Mouse (Mus musculus): ENCODE data around the gene Cdk19. TPM values are rescaled to one million over a fixed set of nuclear protein-coding genes. Genes with fewer than 3 reads are reported as not detected.

Gene Cdk19
- polyA plus RNA-seq, 1 experiment from 2014 or later, result 2.6 TPM

- 63% methylated on average over 6 of the region's 6 CpGs for WGBS (ENCODE audit: insufficient replicate concordance)
- H3K4me2 ChIP-seq, result no peak overlapping the region
- ATAC-seq (ENCODE audit: low read depth), result no peak
Observed at GRCm38 (mm10) chr10:40426096-40426450, 86.7 kb downstream of the Cdk19 start.

GRCm38 (mm10) chr10:40428633-40429032 lies 89.3 kb downstream of the Cdk19 start:
- Histone ChIP-seq H3K9ac (no peak overlapping the region), H3K4me3 (replicated peaks) (no peak overlapping the region), H3K27me3 (no peaks in the 10 kb centered on the region), H3K9me3 (replicated peaks) (no peaks in the 10 kb centered on the region), H3K4me2 (no peak overlapping the region), H3K27ac (no peak overlapping the region), H3K36me3 (no peaks in the 10 kb centered on the region), H3K4me1 (replicated peaks) (peaks cover 19% of the 10 kb centered on the region)
- DNase-seq (no peak), ATAC-seq (ENCODE audit: low read depth) (no peak)
- 66% methylated on average over 6 of the region's 6 CpGs for WGBS (ENCODE audit: insufficient replicate concordance)

More at GRCm38 (mm10) chr10:40426096-40426450, 86.7 kb downstream of the Cdk19 start:
- H3K27me3 ChIP-seq, result no peaks in the 10 kb centered on the region
- no peak overlapping the region for H3K9ac ChIP-seq
- no peak overlapping the region for H3K4me3 ChIP-seq (replicated peaks)
- no peaks in the 10 kb centered on the region for H3K36me3 ChIP-seq
- peaks cover 21% of the 10 kb centered on the region for H3K4me1 ChIP-seq (replicated peaks)
- H3K9me3 ChIP-seq (replicated peaks), result no peaks in the 10 kb centered on the region
- no peak overlapping the region for H3K27ac ChIP-seq
- no peak for DNase-seq

GRCm38 (mm10) chr10:40429081-40429480 lies 89.7 kb downstream of the Cdk19 start:
- Histone ChIP-seq H3K9ac (no peak overlapping the region), H3K9me3 (replicated peaks) (no peaks in the 10 kb centered on the region), H3K27ac (no peak overlapping the region), H3K4me3 (replicated peaks) (no peak overlapping the region), H3K27me3 (no peaks in the 10 kb centered on the region), H3K36me3 (no peaks in the 10 kb centered on the region), H3K4me2 (no peak overlapping the region), H3K4me1 (replicated peaks) (peaks cover 22% of the 10 kb centered on the region)
- DNase-seq (no peak), ATAC-seq (ENCODE audit: low read depth) (no peak)
- WGBS (ENCODE audit: insufficient replicate concordance), result 73% methylated on average over 2 of the region's 2 CpGs

- no peak overlapping the region for H3K4me2 ChIP-seq
- no peak for ATAC-seq (ENCODE audit: low read depth)
Observed at GRCm38 (mm10) chr10:40430209-40430608, 90.8 kb downstream of the Cdk19 start.

GRCm38 (mm10) chr10:40431957-40432356 lies 92.6 kb downstream of the Cdk19 start:
- no peak overlapping the region for H3K27ac ChIP-seq
- H3K27me3 ChIP-seq, result no peaks in the 10 kb centered on the region
- ATAC-seq (ENCODE audit: low read depth), result no peak
- no peak overlapping the region for H3K4me3 ChIP-seq (replicated peaks)
- no peak overlapping the region for H3K9ac ChIP-seq
- no peak overlapping the region for H3K4me2 ChIP-seq
- DNase-seq, result no peak
- H3K9me3 ChIP-seq (replicated peaks), result no peaks in the 10 kb centered on the region
- H3K4me1 ChIP-seq (replicated peaks), result peaks cover 14% of the 10 kb centered on the region; the same call in 1 of the 2 replicates
- WGBS (ENCODE audit: insufficient replicate concordance), result 53% methylated on average over 3 of the region's 3 CpGs
- no peaks in the 10 kb centered on the region for H3K36me3 ChIP-seq

More at GRCm38 (mm10) chr10:40430209-40430608, 90.8 kb downstream of the Cdk19 start:
- no peak overlapping the region for H3K27ac ChIP-seq
- H3K9ac ChIP-seq, result no peak overlapping the region
- H3K4me3 ChIP-seq (replicated peaks), result no peak overlapping the region
- no peaks in the 10 kb centered on the region for H3K36me3 ChIP-seq
- 83% methylated on average over 4 of the region's 4 CpGs for WGBS (ENCODE audit: insufficient replicate concordance)
- H3K9me3 ChIP-seq (replicated peaks), result no peaks in the 10 kb centered on the region
- no peak for DNase-seq
- H3K27me3 ChIP-seq, result no peaks in the 10 kb centered on the region
- peaks cover 24% of the 10 kb centered on the region for H3K4me1 ChIP-seq (replicated peaks)

GRCm38 (mm10) chr10:40432375-40432774 lies 93.0 kb downstream of the Cdk19 start:
- 78% methylated on average over 9 of the region's 9 CpGs for WGBS (ENCODE audit: insufficient replicate concordance)
- ATAC-seq (ENCODE audit: low read depth) (no peak), DNase-seq (no peak)
- Histone ChIP-seq H3K9ac (no peak overlapping the region), H3K36me3 (no peaks in the 10 kb centered on the region), H3K9me3 (replicated peaks) (no peaks in the 10 kb centered on the region), H3K4me1 (replicated peaks) (peaks cover 14% of the 10 kb centered on the region; the same call in 1 of the 2 replicates), H3K4me3 (replicated peaks) (no peak overlapping the region), H3K4me2 (no peak overlapping the region), H3K27me3 (no peaks in the 10 kb centered on the region), H3K27ac (no peak overlapping the region)

- no peak for ATAC-seq (ENCODE audit: low read depth)
- 57% methylated on average over 12 of the region's 12 CpGs for WGBS (ENCODE audit: insufficient replicate concordance)
Observed at GRCm38 (mm10) chr10:40435402-40435801, 96.0 kb downstream of the Cdk19 start.

GRCm38 (mm10) chr10:40437117-40437516 lies 97.8 kb downstream of the Cdk19 start:
- Histone ChIP-seq H3K4me2 (no peak overlapping the region), H3K9ac (no peak overlapping the region), H3K4me3 (replicated peaks) (no peak overlapping the region), H3K27me3 (no peaks in the 10 kb centered on the region), H3K9me3 (replicated peaks) (no peaks in the 10 kb centered on the region), H3K36me3 (no peaks in the 10 kb centered on the region), H3K27ac (no peak overlapping the region), H3K4me1 (replicated peaks) (0 out of 2 replicates have a peak, but pooled peaks cover 8% of the 10 kb centered on the region)
- no peak for DNase-seq
- no peak for ATAC-seq (ENCODE audit: low read depth)
- WGBS (ENCODE audit: insufficient replicate concordance), result 35% methylated on average over 3 of the region's 3 CpGs

More at GRCm38 (mm10) chr10:40435402-40435801, 96.0 kb downstream of the Cdk19 start:
- Histone ChIP-seq H3K9me3 (replicated peaks) (no peaks in the 10 kb centered on the region), H3K27ac (no peak overlapping the region), H3K27me3 (no peaks in the 10 kb centered on the region), H3K36me3 (no peaks in the 10 kb centered on the region), H3K4me3 (replicated peaks) (no peak overlapping the region), H3K4me1 (replicated peaks) (peaks cover 11% of the 10 kb centered on the region; the same call in 1 of the 2 replicates), H3K9ac (no peak overlapping the region), H3K4me2 (no peak overlapping the region)
- no peak for DNase-seq

- 81% methylated on average over 10 of the region's 10 CpGs for WGBS (ENCODE audit: insufficient replicate concordance)
- no peak overlapping the region for H3K9ac ChIP-seq
- no peaks in the 10 kb centered on the region for H3K36me3 ChIP-seq
- no peaks in the 10 kb centered on the region for H3K27me3 ChIP-seq
- 0 out of 2 replicates have a peak, but pooled peaks cover 2% of the 10 kb centered on the region for H3K4me1 ChIP-seq (replicated peaks)
- no peak for ATAC-seq (ENCODE audit: low read depth)
- H3K4me2 ChIP-seq, result no peak overlapping the region
- DNase-seq, result no peak
- H3K27ac ChIP-seq, result no peak overlapping the region
- H3K9me3 ChIP-seq (replicated peaks), result no peaks in the 10 kb centered on the region
- no peak overlapping the region for H3K4me3 ChIP-seq (replicated peaks)
Observed at GRCm38 (mm10) chr10:40440740-40441139, 101.4 kb downstream of the Cdk19 start.

- ATAC-seq (ENCODE audit: low read depth) (no peak), DNase-seq (no peak)
- Histone ChIP-seq H3K27me3 (no peaks in the 10 kb centered on the region), H3K9ac (no peak overlapping the region), H3K4me2 (no peak overlapping the region), H3K4me1 (replicated peaks) (0 out of 2 replicates have a peak, but pooled peaks cover 3% of the 10 kb centered on the region), H3K27ac (no peak overlapping the region), H3K9me3 (replicated peaks) (no peaks in the 10 kb centered on the region), H3K4me3 (replicated peaks) (no peak overlapping the region), H3K36me3 (no peaks in the 10 kb centered on the region)
- WGBS (ENCODE audit: insufficient replicate concordance), result 63% methylated on average over 1 of the region's 1 CpGs
Observed at GRCm38 (mm10) chr10:40442076-40442475, 102.7 kb downstream of the Cdk19 start.

GRCm38 (mm10) chr10:40443371-40443770 lies 104.0 kb downstream of the Cdk19 start:
- DNase-seq, result no peak
- no peak overlapping the region for H3K4me2 ChIP-seq
- H3K27ac ChIP-seq, result no peak overlapping the region
- no peak overlapping the region for H3K4me3 ChIP-seq (replicated peaks)
- WGBS (ENCODE audit: insufficient replicate concordance), result 82% methylated on average over 7 of the region's 7 CpGs
- H3K9ac ChIP-seq, result no peak overlapping the region
- ATAC-seq (ENCODE audit: low read depth), result no peak
- H3K27me3 ChIP-seq, result no peaks in the 10 kb centered on the region
- H3K4me1 ChIP-seq (replicated peaks), result peaks cover 14% of the 10 kb centered on the region; the same call in 1 of the 2 replicates
- no peaks in the 10 kb centered on the region for H3K9me3 ChIP-seq (replicated peaks)
- H3K36me3 ChIP-seq, result no peaks in the 10 kb centered on the region

- Histone ChIP-seq H3K9me3 (replicated peaks) (no peaks in the 10 kb centered on the region), H3K4me2 (no peak overlapping the region), H3K27me3 (no peaks in the 10 kb centered on the region), H3K27ac (no peak overlapping the region), H3K4me3 (replicated peaks) (no peak overlapping the region), H3K4me1 (replicated peaks) (peaks cover 14% of the 10 kb centered on the region; the same call in 1 of the 2 replicates), H3K36me3 (no peaks in the 10 kb centered on the region), H3K9ac (no peak overlapping the region)
- DNase-seq (no peak), ATAC-seq (ENCODE audit: low read depth) (no peak)
- 76% methylated on average over 6 of the region's 6 CpGs for WGBS (ENCODE audit: insufficient replicate concordance)
Observed at GRCm38 (mm10) chr10:40443806-40444357, 104.5 kb downstream of the Cdk19 start.

Data from liver, embryonic 13.5 days (tissue).